In genomic region chr5:147708500-147708899, GRCm38 (mm10) we compare ENCODE assay signal across 26 mouse cellular contexts. TPM values are rescaled to one million over a fixed set of nuclear protein-coding genes. Genes with fewer than 3 reads are reported as not detected.
DNase-seq lines count a peak whose midpoint lies in the region; ATAC-seq and TF ChIP-seq lines count a peak whose summit lies in the region.
"Had no signal": no experiment of that assay in that cellular context is flagged by ENCODE, and none has a peak within 500 bp of the region (broad histone marks: within the 10 kb centered on the region; RNA-seq: fewer than 3 reads in every experiment).

No protein-coding gene starts in this region.

- TF ChIP-seq CTCF in kidney, adult 2 months (conservative IDR thresholded peaks at IDR 0.05; ENCODE audit: insufficient read depth, insufficient read length, low read depth, low read length) = no peak
- no peak for TF ChIP-seq CTCF in forebrain, postnatal 0 days (IDR thresholded peaks at IDR 0.05; ENCODE audit: low read depth)

- H3K27ac ChIP-seq in hindbrain, embryonic 10.5 days = no peak overlapping the region
- H3K27ac ChIP-seq in hindbrain, embryonic 13.5 days = no peak overlapping the region
- no peak overlapping the region for H3K27ac ChIP-seq in kidney, embryonic 15.5 days
- H3K27ac ChIP-seq in kidney, adult 2 months (ENCODE audit: insufficient read depth, low read depth, low read length) = no peak overlapping the region
- H3K27ac ChIP-seq in neural tube, embryonic 15.5 days (replicated peaks) = no peak overlapping the region
- H3K27ac ChIP-seq in forebrain, postnatal 0 days (ENCODE audit: low read depth, low read length) = no peak overlapping the region
- H3K27ac ChIP-seq: forebrain, embryonic 10.5 days; heart, embryonic 15.5 days; hindbrain, embryonic 12.5 days; hindbrain, postnatal 0 days had no signal

- no peaks in the 10 kb centered on the region for H3K36me3 ChIP-seq in hindbrain, embryonic 10.5 days
- no peaks in the 10 kb centered on the region for H3K36me3 ChIP-seq in hindbrain, embryonic 13.5 days
- no peaks in the 10 kb centered on the region for H3K36me3 ChIP-seq in kidney, embryonic 15.5 days
- H3K36me3 ChIP-seq in kidney, adult 2 months (ENCODE audit: control insufficient read depth, insufficient read depth, low read length) = no peaks in the 10 kb centered on the region
- no peaks in the 10 kb centered on the region for H3K36me3 ChIP-seq in neural tube, embryonic 15.5 days
- H3K36me3 ChIP-seq in forebrain, postnatal 0 days (ENCODE audit: insufficient read depth) = no peaks in the 10 kb centered on the region
- H3K36me3 ChIP-seq: forebrain, embryonic 10.5 days; heart, embryonic 12.5 days; heart, embryonic 15.5 days; hindbrain, embryonic 12.5 days had no signal

- no peaks in the 10 kb centered on the region for H3K27me3 ChIP-seq in hindbrain, embryonic 10.5 days (ENCODE audit: insufficient read depth, poor library complexity, severe bottlenecking)
- H3K27me3 ChIP-seq in hindbrain, embryonic 13.5 days = no peaks in the 10 kb centered on the region
- H3K27me3 ChIP-seq in kidney, embryonic 15.5 days = peaks cover 20% of the 10 kb centered on the region
- H3K27me3 ChIP-seq in kidney, adult 2 months (replicated peaks; ENCODE audit: control insufficient read depth, insufficient read depth, low read length) = no peaks in the 10 kb centered on the region
- no peaks in the 10 kb centered on the region for H3K27me3 ChIP-seq in neural tube, embryonic 15.5 days (replicated peaks)
- no peaks in the 10 kb centered on the region for H3K27me3 ChIP-seq in forebrain, postnatal 0 days (ENCODE audit: insufficient read depth, low read length)
- H3K27me3 ChIP-seq: heart, embryonic 12.5 days; heart, embryonic 15.5 days; hindbrain, embryonic 12.5 days had no signal

- 0 out of 2 replicates have a peak, but pooled peaks cover 2% of the 10 kb centered on the region for H3K9me3 ChIP-seq in hindbrain, embryonic 10.5 days
- H3K9me3 ChIP-seq in hindbrain, embryonic 13.5 days = no peaks in the 10 kb centered on the region
- no peaks in the 10 kb centered on the region for H3K9me3 ChIP-seq in kidney, embryonic 15.5 days (replicated peaks)
- no peaks in the 10 kb centered on the region for H3K9me3 ChIP-seq in neural tube, embryonic 15.5 days (replicated peaks)
- H3K9me3 ChIP-seq in forebrain, postnatal 0 days (ENCODE audit: low read length) = no peaks in the 10 kb centered on the region
- H3K9me3 ChIP-seq: forebrain, embryonic 10.5 days; heart, embryonic 15.5 days; hindbrain, embryonic 12.5 days had no signal

- peaks cover 30% of the 10 kb centered on the region for H3K4me1 ChIP-seq in hindbrain, embryonic 10.5 days (replicated peaks)
- H3K4me1 ChIP-seq in hindbrain, embryonic 13.5 days (replicated peaks) = no peaks in the 10 kb centered on the region
- H3K4me1 ChIP-seq in kidney, embryonic 15.5 days = 0 out of 2 replicates have a peak, but pooled peaks cover 11% of the 10 kb centered on the region
- H3K4me1 ChIP-seq in kidney, adult 2 months (ENCODE audit: control insufficient read depth, insufficient read depth, low read length) = no peaks in the 10 kb centered on the region
- H3K4me1 ChIP-seq in neural tube, embryonic 15.5 days = no peaks in the 10 kb centered on the region
- H3K4me1 ChIP-seq in forebrain, postnatal 0 days (ENCODE audit: insufficient read depth) = no peaks in the 10 kb centered on the region
- H3K4me1 ChIP-seq: forebrain, embryonic 10.5 days; heart, embryonic 12.5 days; heart, embryonic 15.5 days; hindbrain, embryonic 12.5 days had no signal

- H3K4me3 ChIP-seq in hindbrain, embryonic 10.5 days = no peak overlapping the region
- no peak overlapping the region for H3K4me3 ChIP-seq in hindbrain, embryonic 13.5 days
- H3K4me3 ChIP-seq in kidney, embryonic 15.5 days (replicated peaks) = no peak overlapping the region
- no peak overlapping the region for H3K4me3 ChIP-seq in kidney, adult 2 months (ENCODE audit: insufficient read depth, low read depth, low read length)
- no peak overlapping the region for H3K4me3 ChIP-seq in neural tube, embryonic 15.5 days (replicated peaks)
- no peak overlapping the region for H3K4me3 ChIP-seq in forebrain, postnatal 0 days (ENCODE audit: low read depth, low read length)
- H3K4me3 ChIP-seq: forebrain, embryonic 10.5 days; heart, embryonic 12.5 days; heart, embryonic 15.5 days; hindbrain, embryonic 12.5 days had no signal

- H3K4me2 ChIP-seq in hindbrain, embryonic 13.5 days = no peak overlapping the region
- H3K4me2 ChIP-seq in kidney, embryonic 15.5 days = no peak overlapping the region
- H3K4me2 ChIP-seq in neural tube, embryonic 15.5 days = no peak overlapping the region
- no peak overlapping the region for H3K4me2 ChIP-seq in forebrain, postnatal 0 days (ENCODE audit: low read depth)
- H3K4me2 ChIP-seq: heart, embryonic 12.5 days; heart, embryonic 15.5 days; hindbrain, embryonic 12.5 days had no signal

- no peak for TF ChIP-seq POLR2A in kidney, adult 2 months (IDR thresholded peaks at IDR 0.05; ENCODE audit: low read depth, low read length)

- ATAC-seq in hindbrain, embryonic 13.5 days (ENCODE audit: low FRiP score) = no peak
- peak; percentile 70 for ATAC-seq in kidney, embryonic 15.5 days (replicated peaks; ENCODE audit: low FRiP score)
- ATAC-seq in neural tube, embryonic 15.5 days (ENCODE audit: low FRiP score) = no peak
- ATAC-seq in forebrain, postnatal 0 days = no peak
- ATAC-seq: CD4-positive, CD25-positive, alpha-beta regulatory T cell, adult 4 months; forebrain, embryonic 14.5 days; hindbrain, postnatal 0 days; inflammation-experienced regulatory T-cells, adult 6 months; intestine, embryonic 16.5 days had no signal

- WGBS in hindbrain, embryonic 10.5 days = 34% methylated on average over 4 of the region's 4 CpGs
- 36% methylated on average over 4 of the region's 4 CpGs for WGBS in hindbrain, embryonic 13.5 days
- WGBS in kidney, embryonic 15.5 days = 23% methylated on average over 4 of the region's 4 CpGs
- WGBS in kidney, adult 2 months = 30% methylated on average over 4 of the region's 4 CpGs
- 71% methylated on average over 4 of the region's 4 CpGs for WGBS in neural tube, embryonic 15.5 days
- WGBS in forebrain, postnatal 0 days = 86% methylated on average over 4 of the region's 4 CpGs

- no peak overlapping the region for H3K9ac ChIP-seq in hindbrain, embryonic 13.5 days
- H3K9ac ChIP-seq in kidney, embryonic 15.5 days = no peak overlapping the region
- no peak overlapping the region for H3K9ac ChIP-seq in neural tube, embryonic 15.5 days (replicated peaks)
- no peak overlapping the region for H3K9ac ChIP-seq in forebrain, postnatal 0 days
- H3K9ac ChIP-seq: heart, embryonic 12.5 days; heart, embryonic 15.5 days; hindbrain, embryonic 12.5 days had no signal

- peak; percentile 47 for DNase-seq in hindbrain, embryonic 10.5 days (ENCODE audit: low spot score)
- no peak for DNase-seq in kidney, adult 2 months
- DNase-seq in neural tube, embryonic 10.5 days (ENCODE audit: extremely low spot score, low spot score) = peak; percentile 40
- no peak for DNase-seq in forebrain, postnatal 0 days
- DNase-seq: adrenal gland, adult 8-10 months; adrenal gland, postnatal 25 days; cerebellum, adult 11-12 months; cerebellum, adult 8-10 months; cerebellum, postnatal 10 days; cerebellum, postnatal 36 days; gastrocnemius, postnatal 25 days; heart, adult 18-20 months; heart, postnatal 10 days; heart, postnatal 36 days had no signal

RNA-seq across cellular contexts. Expression of gene Flt1, which starts 17.3 kb away (rescaled TPM):
- 11.8 and 13.0 TPM in 2 replicates for polyA plus RNA-seq in hindbrain, embryonic 10.5 days (2016; fragmentation: Nextera tagmentation; extraction: Ambion mirVana)
- polyA plus RNA-seq in hindbrain, embryonic 13.5 days (2015; fragmentation: Nextera tagmentation; extraction: Ambion mirVana) = 11.1 and 12.0 TPM in 2 replicates
- polyA plus RNA-seq in kidney, embryonic 15.5 days (2015; fragmentation: Nextera tagmentation; extraction: Ambion mirVana) = 17.5 and 19.4 TPM in 2 replicates
- 14.9 and 17.5 TPM in 2 replicates for polyA plus RNA-seq in kidney, adult 2 months (2012; rRNA removed)
- 14.7 and 14.8 TPM in 2 replicates for polyA plus RNA-seq in neural tube, embryonic 15.5 days (2015; fragmentation: Nextera tagmentation; extraction: Ambion mirVana)
- total RNA-seq in forebrain, postnatal 0 days (2014; rRNA removed) = 8.5 and 11.6 TPM in 2 replicates
- 6.4 and 10.1 TPM in 2 replicates for polyA plus RNA-seq in forebrain, postnatal 0 days (2015; fragmentation: Nextera tagmentation; extraction: Ambion mirVana)
- polyA plus RNA-seq: inflammation-experienced regulatory T-cells, adult 6 months had no signal

Comparison
In these comparisons a context has a peak if more than half of its experiments do, and no peak if none do; other contexts are left out.
1. DNase-seq: peak in hindbrain, embryonic 10.5 days (single experiment) and neural tube, embryonic 10.5 days (single experiment); none in kidney, adult 2 months (single experiment) and forebrain, postnatal 0 days (single experiment).